Mouse (Mus musculus) embryonic fibroblast, embryonic 13.5 days (primary cell): ENCODE results near the gene Rftn1.

Source experiments
- CTCF ChIP-seq: IDR thresholded peaks from 2 replicates; pipeline ENCODE4 v1.5.1; 2011; ENCODE audit warnings: mild to moderate bottlenecking, control low read depth, low read length, moderate library complexity, borderline replicate concordance; ENCODE audit not compliant: insufficient read depth
- POLR2A ChIP-seq: IDR thresholded peaks from 2 replicates; pipeline ENCODE4 v1.6.1; 2011; ENCODE audit warnings: low read depth, mild to moderate bottlenecking, control low read depth, low read length, moderate library complexity

DNA sequence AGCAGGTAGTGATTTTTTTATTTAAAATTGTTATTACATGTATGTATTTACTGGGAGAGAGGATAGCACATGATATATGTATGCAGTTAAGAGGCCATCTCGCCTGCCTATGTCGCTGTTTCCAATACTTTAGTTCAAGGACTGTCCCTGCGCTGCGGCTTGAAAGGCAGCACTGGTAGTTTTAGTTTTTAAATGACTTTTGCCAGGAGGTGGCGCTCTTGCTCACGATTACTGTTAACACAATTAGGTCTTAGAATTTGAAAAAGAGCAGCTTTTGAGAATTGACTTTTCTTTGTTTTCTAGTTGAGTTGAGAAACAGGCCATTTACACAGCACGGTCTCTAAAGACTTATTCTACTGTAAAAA, 239.0 kb downstream of the Rftn1 start:
- no peak for TF ChIP-seq CTCF
- no peak for TF ChIP-seq POLR2A
